Mouse (Mus musculus) brown adipose tissue, adult 24 weeks (tissue): ENCODE data around the gene Rhbdl3. TPM values are rescaled to one million over a fixed set of nuclear protein-coding genes. Genes with fewer than 3 reads are reported as not detected.
"Not testable (repeated sequence)": the region's sequence is repeated elsewhere in the genome, so short reads cannot be mapped to it uniquely, and the experiment has no call there.

ENCODE experiments used
- H3K27ac ChIP-seq: fragments of 200-500 bp; replicated peaks from 2 replicates; pipeline ENCODE4 v1.5.1; 2012; ENCODE audit warnings: low read depth, mild to moderate bottlenecking, low read length
- H3K4me1 ChIP-seq: fragments of 200-500 bp; 2 replicates; pipeline ENCODE4 v1.6.1; 2012; ENCODE audit warnings: low read length, mixed read lengths; ENCODE audit not compliant: control insufficient read depth, insufficient read depth, insufficient read length
- H3K4me3 ChIP-seq: fragments of 200-500 bp; 2 replicates; pipeline ENCODE4 v1.5.1; 2012; ENCODE audit warnings: low read depth, mild to moderate bottlenecking, low read length, moderate library complexity; ENCODE audit not compliant: insufficient read depth
- polyA plus RNA-seq: library from polyadenylated mRNA; stranded (reverse); fragments of >200 nt; gene quantifications from 2 replicates; pipeline ENCODE4 v1.2.4, GENCODE M21; 2012; ENCODE audit not compliant: missing spikeins, insufficient read depth, insufficient read length

The Rhbdl3 gene
- polyA plus RNA-seq, 1 experiment, result 0.28 TPM

DNA sequence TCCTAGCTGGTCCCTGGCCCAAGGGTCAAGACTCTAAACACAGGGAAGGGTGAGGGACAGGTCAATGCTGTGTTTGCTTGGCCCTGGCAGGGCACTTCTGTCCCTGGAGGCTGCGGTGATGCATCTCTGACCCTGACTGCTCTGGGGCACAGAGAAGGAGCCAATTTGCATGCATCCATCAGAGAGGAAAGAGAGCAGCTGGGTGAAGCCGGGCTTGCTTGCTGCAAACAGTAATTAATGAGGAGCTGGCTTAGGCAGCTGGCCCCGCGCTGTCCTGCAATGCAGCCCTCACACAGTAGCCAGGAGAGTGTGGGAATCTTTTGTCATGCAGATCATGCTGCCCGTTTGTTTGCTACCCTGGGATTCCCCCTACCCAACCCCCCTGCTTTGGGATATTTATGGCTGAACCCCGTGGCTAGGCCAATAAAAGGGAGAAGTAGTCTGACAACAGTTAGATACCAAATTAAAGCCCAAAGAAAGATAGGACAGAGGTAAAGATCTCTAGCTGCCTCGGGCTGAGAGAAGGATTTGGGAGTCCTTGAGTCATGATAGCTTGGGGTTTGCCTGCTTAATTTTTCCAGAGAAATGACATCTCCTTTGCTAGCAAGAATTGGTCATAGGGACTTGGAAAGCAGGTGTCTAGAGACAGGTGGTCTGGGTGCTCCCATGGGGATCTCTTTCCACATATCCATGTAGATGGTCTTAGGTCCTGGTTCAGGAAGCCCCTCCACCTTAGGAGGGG, 35.1 kb downstream of the Rhbdl3 start:
- no peak overlapping the region for H3K4me3 ChIP-seq
- H3K4me1 ChIP-seq, result no peaks in the 10 kb centered on the region
- no peak overlapping the region for H3K27ac ChIP-seq

- Histone ChIP-seq H3K27ac (no peak overlapping the region), H3K4me3 (no peak overlapping the region), H3K4me1 (no peaks in the 10 kb centered on the region)
Measured at GRCm38 (mm10) chr11:80336351-80336730, 35.6 kb downstream of the Rhbdl3 start.

- no peak overlapping the region for H3K4me3 ChIP-seq
- no peak overlapping the region for H3K27ac ChIP-seq
- no peaks in the 10 kb centered on the region for H3K4me1 ChIP-seq
Measured at GRCm38 (mm10) chr11:80342482-80342881, 41.8 kb downstream of the Rhbdl3 start.

DNA sequence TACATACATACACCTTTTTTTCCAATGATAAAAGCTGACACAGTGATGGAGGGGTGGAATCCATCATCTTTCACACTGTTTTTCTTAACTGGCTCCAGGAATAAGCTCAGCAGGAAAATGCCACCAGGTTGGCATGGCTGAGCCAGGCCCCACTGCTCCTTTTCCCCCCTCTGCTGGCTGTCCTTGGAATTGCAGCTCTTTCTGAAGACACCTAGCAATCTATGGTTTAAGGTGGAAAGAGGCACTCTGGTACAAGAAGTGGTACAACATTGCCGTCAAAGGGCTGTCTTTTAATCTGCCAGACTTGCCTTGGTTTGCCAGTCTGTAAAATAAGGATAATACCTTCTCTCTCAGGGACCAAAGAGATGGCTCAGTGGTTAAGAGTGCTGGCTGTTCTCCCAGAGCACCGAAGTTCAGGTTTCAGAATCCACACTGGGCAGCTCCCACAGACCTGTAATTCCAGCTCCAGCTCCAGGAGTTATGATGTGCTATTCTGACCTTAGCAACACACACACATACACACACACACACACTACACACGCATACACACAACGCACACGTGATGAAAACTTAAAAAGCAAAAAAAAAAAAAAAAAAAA, 51.2 kb downstream of the Rhbdl3 start:
- no peak overlapping the region for H3K27ac ChIP-seq
- no peaks in the 10 kb centered on the region for H3K4me1 ChIP-seq
- H3K4me3 ChIP-seq, result no peak overlapping the region

DNA sequence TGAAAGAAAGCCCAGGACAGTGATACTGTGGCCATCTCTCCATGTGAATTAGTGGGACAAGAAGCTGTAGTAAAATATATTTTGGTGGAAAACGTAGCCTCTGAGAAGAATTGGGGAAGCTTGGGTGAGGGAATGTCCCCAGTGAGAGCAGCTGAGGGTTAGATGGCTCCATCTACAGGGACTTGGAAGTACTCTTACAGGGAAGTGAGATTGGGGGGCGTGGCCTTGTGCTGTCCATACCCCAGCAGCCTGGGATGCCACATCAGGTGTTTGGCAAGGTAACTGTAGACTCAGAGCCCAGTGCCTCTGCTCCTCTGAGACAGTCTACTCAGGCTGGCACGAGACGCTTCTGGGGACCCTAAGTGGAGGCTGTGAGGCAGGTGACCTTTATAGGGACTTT, 54.1 kb downstream of the Rhbdl3 start:
- Histone ChIP-seq H3K4me1 (no peaks in the 10 kb centered on the region), H3K4me3 (no peak overlapping the region), H3K27ac (no peak overlapping the region)

- Histone ChIP-seq H3K27ac (no peak overlapping the region), H3K4me1 (no peaks in the 10 kb centered on the region), H3K4me3 (no peak overlapping the region)
Measured at GRCm38 (mm10) chr11:80368949-80369348, 68.2 kb downstream of the Rhbdl3 start.

DNA sequence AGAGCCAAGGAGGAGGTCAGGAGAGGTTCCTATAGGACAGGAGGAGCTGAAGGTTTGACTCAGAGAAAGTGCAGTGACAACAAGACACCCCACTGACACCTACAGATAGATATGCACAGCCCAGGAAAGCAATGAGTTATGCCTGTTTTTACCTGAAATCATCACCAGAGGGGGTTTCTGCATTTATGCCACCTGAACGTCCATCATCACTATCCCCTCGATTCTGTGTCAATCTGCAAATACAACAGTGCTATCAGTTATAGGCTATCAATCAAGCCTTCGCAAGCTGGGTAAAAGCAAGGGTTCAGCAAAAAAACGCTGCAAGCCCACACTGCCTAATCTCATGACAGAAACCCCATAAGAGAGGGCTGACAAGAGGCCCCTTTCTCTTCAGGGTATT, 75.9 kb downstream of the Rhbdl3 start:
- Histone ChIP-seq H3K4me3 (no peak overlapping the region), H3K27ac (no peak overlapping the region), H3K4me1 (no peaks in the 10 kb centered on the region)

DNA sequence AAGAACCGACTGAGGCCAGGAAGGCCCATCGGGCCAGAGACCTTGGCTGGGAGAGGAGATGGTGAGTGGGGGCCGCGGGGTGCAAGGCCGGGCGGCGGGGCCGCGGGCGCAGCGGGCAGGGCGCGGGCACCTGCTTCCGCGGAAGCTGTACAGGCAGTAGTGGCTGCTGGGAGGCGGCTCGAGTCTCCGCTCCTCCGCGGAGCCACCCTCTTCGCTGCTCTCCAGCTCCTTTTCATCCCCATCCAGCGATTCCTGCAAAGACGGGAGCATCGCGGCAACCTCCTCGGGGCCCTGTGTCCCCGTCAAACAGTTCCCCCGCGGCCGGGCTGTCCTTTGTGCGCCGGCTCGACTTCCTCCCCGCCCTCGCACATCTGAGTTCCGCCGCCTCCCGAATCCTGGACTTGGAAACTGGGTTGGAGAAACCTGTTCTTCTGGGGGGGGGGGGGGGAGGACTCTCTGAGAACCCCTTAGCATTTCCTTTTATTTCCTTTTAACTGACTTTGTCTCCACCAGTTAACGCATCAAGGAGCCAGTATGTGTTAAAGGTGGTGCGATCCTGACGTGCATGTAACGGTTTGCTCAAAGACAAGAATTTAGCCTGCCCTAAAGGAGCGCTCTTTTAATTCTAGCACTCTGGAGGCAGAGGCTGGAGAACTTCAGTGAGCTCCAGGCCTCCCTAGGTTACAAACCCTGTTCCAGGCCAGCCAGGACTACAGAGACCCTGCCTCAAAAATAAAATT, 77.2 kb downstream of the Rhbdl3 start, which contains the start of gene 5730455P16Rik:
Gene 5730455P16Rik, minus strand, starts transcription at position 323 of the 740 bp plus-strand sequence.
- H3K4me3 ChIP-seq, result peak within 1 kb of the TSS; percentile 100
- H3K27ac ChIP-seq, result 0 out of 2 replicates have a peak within 1 kb of the TSS, but pooled peaks have one; percentile 15
- no peaks in the 10 kb centered on the region for H3K4me1 ChIP-seq

DNA sequence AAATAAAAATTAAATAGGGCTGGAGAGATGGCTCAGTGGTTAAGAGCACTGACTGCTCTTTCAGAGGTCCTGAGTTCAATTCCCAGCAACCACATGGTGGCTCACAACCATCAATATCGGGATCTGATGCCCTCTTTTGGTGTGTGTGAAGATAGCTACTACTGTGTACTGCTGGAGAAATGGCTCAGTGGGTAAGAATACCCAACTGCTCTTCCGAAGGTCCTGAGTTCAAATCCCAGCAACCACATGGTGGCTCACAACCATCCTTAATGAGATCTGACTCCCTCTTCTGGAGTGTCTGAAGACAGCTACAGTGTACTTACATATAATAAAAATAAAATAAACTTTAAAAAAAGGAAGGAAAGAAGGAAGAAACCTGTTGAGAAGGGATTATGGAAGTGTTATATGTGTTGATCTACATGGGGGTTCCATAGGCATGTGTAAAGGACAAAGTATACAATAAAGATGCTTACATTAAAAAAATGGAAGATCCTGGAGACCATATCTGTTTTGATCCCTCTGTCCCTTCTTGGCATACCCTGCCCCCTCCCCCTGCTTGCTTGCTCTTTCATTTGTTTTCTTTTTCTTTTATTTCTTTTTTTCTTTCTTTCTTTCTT, 77.8 kb downstream of the Rhbdl3 start:
- H3K4me3 ChIP-seq, H3K4me1 ChIP-seq, H3K27ac ChIP-seq: not testable (repeated sequence)

DNA sequence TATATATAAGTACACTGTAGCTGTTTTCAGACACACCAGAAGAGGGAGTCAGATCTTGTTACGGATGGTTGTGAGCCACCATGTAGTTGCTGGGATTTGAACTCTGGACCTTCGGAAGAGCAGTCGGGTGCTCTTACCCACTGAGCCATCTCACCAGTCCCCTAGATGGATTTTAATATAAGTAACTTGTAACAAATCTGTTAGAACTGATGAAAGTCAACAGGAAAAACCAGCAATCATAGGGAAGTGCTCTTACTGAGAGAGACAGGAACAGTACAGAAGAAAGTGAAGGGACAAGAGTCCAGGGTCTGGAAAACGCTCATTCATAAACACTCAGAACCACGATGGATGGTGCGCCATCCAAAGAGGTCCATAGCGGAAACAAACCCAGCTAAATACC, 78.5 kb downstream of the Rhbdl3 start:
- not testable (repeated sequence) for H3K27ac ChIP-seq, H3K4me3 ChIP-seq, H3K4me1 ChIP-seq

GRCm38 (mm10) chr11:80382626-80383018, 81.9 kb downstream of the Rhbdl3 start:
- H3K4me3 ChIP-seq, result peak overlapping the region; percentile 96
- H3K4me1 ChIP-seq, result peaks cover 4% of the 10 kb centered on the region; the same call in 1 of the 2 replicates
- H3K27ac ChIP-seq, result peak overlapping the region; percentile 94

GRCm38 (mm10) chr11:80383019-80383625, 82.4 kb downstream of the Rhbdl3 start, which contains the start of gene Zfp207:
Gene Zfp207 (plus strand): TSS chr11:80383279.
- H3K4me1 ChIP-seq, result peaks cover 4% of the 10 kb centered on the region; the same call in 1 of the 2 replicates

GRCm38 (mm10) chr11:80383626-80384046, 82.9 kb downstream of the Rhbdl3 start:
- Histone ChIP-seq H3K4me3 (peak overlapping the region; percentile 96), H3K4me1 (peaks cover 4% of the 10 kb centered on the region; the same call in 1 of the 2 replicates), H3K27ac (peak overlapping the region; percentile 94)

More at GRCm38 (mm10) chr11:80383019-80383625, 82.4 kb downstream of the Rhbdl3 start, which contains the start of gene Zfp207:
- H3K27ac ChIP-seq, result peak within 1 kb of the TSS; percentile 94
- peak within 1 kb of the TSS; percentile 96 for H3K4me3 ChIP-seq

GRCm38 (mm10) chr11:80384461-80384860, 83.7 kb downstream of the Rhbdl3 start:
- Histone ChIP-seq H3K4me3 (peak overlapping the region; percentile 64), H3K4me1 (peaks cover 4% of the 10 kb centered on the region; the same call in 1 of the 2 replicates), H3K27ac (no peak overlapping the region; the same call in 1 of the 2 replicates)
